Mouse (Mus musculus): ENCODE results near the gene Irf2.

DNA sequence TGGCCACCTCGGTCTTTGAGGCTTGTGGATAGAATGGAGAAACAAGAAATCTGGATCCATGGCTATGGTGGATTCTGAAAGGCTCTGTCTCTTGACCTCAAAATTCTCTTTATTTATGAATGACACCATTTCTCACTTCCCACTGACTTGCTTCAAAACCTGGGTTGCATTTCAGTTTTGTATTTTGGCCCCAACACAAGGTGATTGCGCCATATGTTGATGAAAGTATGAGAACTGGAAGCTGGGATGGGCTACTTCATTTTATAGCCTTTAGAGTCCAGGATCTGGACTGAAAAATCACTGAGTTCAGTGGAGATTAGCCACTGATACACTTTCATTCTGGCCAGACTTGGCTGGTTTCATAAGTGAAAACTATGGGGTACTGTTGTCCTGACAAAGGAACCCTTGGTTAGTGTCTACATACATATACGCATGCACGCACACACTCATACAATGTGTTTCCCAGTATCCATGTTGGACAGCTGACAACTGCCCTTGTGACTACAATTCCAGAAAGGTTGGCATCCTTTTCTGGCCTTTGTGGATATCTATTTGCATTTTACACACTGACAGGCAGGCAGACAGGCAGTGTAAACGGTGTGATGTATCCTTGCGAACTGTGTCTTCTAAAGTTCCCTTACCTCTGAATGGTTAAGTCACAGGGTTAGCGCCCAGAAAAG lies 89.3 kb downstream of the Irf2 start:
- no peak for TF ChIP-seq FLI1 (IDR thresholded peaks at IDR 0.05; ENCODE audit: low read length)
- no peak for TF ChIP-seq GATA1 (IDR thresholded peaks at IDR 0.05; ENCODE audit: borderline replicate concordance, low read length)
